Mouse (Mus musculus) mouse embryonic stem cell (cell line): ENCODE measurements around the gene Prkca.

Source experiments
- in situ Hi-C, 2 experiments: fragments of 300-500 bp; cut with MboI; formaldehyde crosslinking; loops; 1 replicate in 1 of 2; 3 replicates in 1 of 2; pipeline ENCODE4 v1.14.3; 2019 to 2020; ENCODE audit warnings: low sequenced_read_pairs in 2 of 2, low pct_unique_long_range_greater_than_20kb in 1 of 2, mixed read lengths in 1 of 2; ENCODE audit not compliant: unreplicated experiment in 1 of 2

The Prkca gene

GRCm38 (mm10) chr11:108308253-108308652 lies 35.5 kb downstream of the Prkca start:
- in situ Hi-C loops, result no loop called here

GRCm38 (mm10) chr11:108307258-108307657 lies 36.5 kb downstream of the Prkca start:
- in situ Hi-C loops, result no loop called here

GRCm38 (mm10) chr11:108303787-108304186 lies 39.9 kb downstream of the Prkca start:
- in situ Hi-C loops, result no loop called here

- in situ Hi-C loops, result no loop called here
Measured at GRCm38 (mm10) chr11:108301796-108302490, 41.8 kb downstream of the Prkca start.

- in situ Hi-C loops, result no loop called here
Measured at GRCm38 (mm10) chr11:108301036-108301435, 42.7 kb downstream of the Prkca start.

- in situ Hi-C loops, result no loop called here
Measured at GRCm38 (mm10) chr11:108300443-108300842, 43.3 kb downstream of the Prkca start.

GRCm38 (mm10) chr11:108299913-108300312 lies 43.8 kb downstream of the Prkca start:
- in situ Hi-C loops, result no loop called here

GRCm38 (mm10) chr11:108297956-108298355 lies 45.8 kb downstream of the Prkca start:
- in situ Hi-C loops, result no loop called here

GRCm38 (mm10) chr11:108295373-108295772 lies 48.4 kb downstream of the Prkca start:
- in situ Hi-C loops, result no loop called here

GRCm38 (mm10) chr11:108294305-108294813 lies 49.4 kb downstream of the Prkca start:
- in situ Hi-C loops, result no loop called here

GRCm38 (mm10) chr11:108293843-108294242 lies 49.9 kb downstream of the Prkca start:
- in situ Hi-C loops, result no loop called here

- in situ Hi-C loops, result no loop called here
Measured at GRCm38 (mm10) chr11:108289192-108289591, 54.5 kb downstream of the Prkca start.

- in situ Hi-C loops, result no loop called here
Measured at GRCm38 (mm10) chr11:108287321-108287720, 56.4 kb downstream of the Prkca start.

GRCm38 (mm10) chr11:108285046-108285445 lies 58.7 kb downstream of the Prkca start:
- in situ Hi-C loops, result no loop called here

- in situ Hi-C loops, result no loop called here
Measured at GRCm38 (mm10) chr11:108282850-108283459, 60.8 kb downstream of the Prkca start.

- in situ Hi-C loops, result no loop called here
Measured at GRCm38 (mm10) chr11:108279748-108280373, 63.9 kb downstream of the Prkca start.

- in situ Hi-C loops, result no loop called here
Measured at GRCm38 (mm10) chr11:108277096-108277495, 66.6 kb downstream of the Prkca start.

- in situ Hi-C loops, result no loop called here
Measured at GRCm38 (mm10) chr11:108276148-108276547, 67.6 kb downstream of the Prkca start.

GRCm38 (mm10) chr11:108274046-108274445 lies 69.7 kb downstream of the Prkca start:
- in situ Hi-C loops, result no loop called here
